Mouse (Mus musculus) layer of hippocampus, adult 2 months (tissue): ENCODE measurements at regions not wholly inside any gene's neighbourhood (a gene's known extent, or its start where the extent isn't known, plus 50 kb on each side); places are given as distances from the start of the nearest gene placed in this dataset.
A peak's percentile ranks its signal among the peaks of the same experiment; 100 is the strongest.

ENCODE experiments used
- DNase-seq, 2 experiments: peaks; one replicate each; pipeline ENCODE4 v3.0.0; 2022; ENCODE audit warnings: low spot score in 2 of 2
- H3K27ac ChIP-seq: fragments of 200-600 bp; 2 replicates; pipeline ENCODE4 v1.8.1; 2022
- H3K4me3 ChIP-seq: fragments of 200-600 bp; 2 replicates; pipeline ENCODE4 v1.8.1; 2022; ENCODE audit warnings: mild to moderate bottlenecking
- CTCF ChIP-seq: fragments of 200-600 bp; conservative IDR thresholded peaks from 2 replicates; pipeline ENCODE4 v1.8.1; 2022; ENCODE audit warnings: antibody characterized with exemption, mild to moderate bottlenecking, moderate library complexity

DNA sequence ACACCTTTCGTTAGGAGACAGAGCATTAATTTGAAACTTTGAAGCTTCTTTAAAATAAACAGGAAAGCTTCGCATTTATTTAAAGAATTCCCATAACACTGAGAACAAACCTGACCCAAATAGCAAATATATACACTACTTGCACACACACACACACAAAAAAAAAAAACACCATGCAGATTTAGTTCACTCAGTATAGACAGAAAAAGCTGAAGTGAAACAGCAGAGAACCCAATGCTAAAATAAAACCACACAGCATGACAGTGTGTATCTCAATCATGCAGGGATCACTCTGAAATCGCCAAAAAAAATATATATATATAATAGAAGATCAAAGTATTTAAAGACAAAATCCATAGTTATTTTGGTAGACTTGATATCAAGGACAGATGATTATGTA lies 54.1 kb upstream of the Gda start:
- Histone ChIP-seq H3K27ac (peak overlapping the region; percentile 78), H3K4me3 (no peak overlapping the region)
- no peak for DNase-seq
- TF ChIP-seq CTCF = no peak

DNA sequence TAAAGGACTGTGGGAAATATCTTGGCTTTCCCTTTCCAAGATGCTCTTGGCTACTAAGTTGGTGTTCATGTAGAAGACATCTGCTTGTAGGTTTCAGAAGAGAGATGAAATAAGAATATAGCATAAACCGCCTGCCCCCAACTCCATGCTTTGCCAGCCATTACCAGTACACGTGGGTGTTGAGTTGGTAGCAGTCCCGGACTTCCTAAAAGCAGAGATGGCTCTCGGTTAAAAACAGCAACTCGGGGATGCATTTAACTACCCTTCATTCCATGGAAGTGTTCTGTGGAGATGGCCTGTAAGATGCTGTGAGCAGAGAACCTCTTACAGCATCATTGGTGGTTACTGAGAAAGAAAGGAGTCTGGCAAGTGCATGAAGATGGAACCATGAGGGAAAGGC lies 52.6 kb upstream of the Gda start:
- Histone ChIP-seq H3K27ac (peak overlapping the region; percentile 78), H3K4me3 (no peak overlapping the region)
- no peak for TF ChIP-seq CTCF
- DNase-seq = peak; percentile 66 to 86
